Mouse (Mus musculus) cerebellum, adult 2 months (tissue): Measurements from ENCODE around the gene Galnt9. TPM values are rescaled to one million over a fixed set of nuclear protein-coding genes. Genes with fewer than 3 reads are reported as not detected.

Source experiments
- DNase-seq, 2 experiments: peaks; one replicate each; pipeline ENCODE4 v3.0.0; 2021
- H3K27ac ChIP-seq: fragments of 200-500 bp; 2 replicates; pipeline ENCODE4 v1.5.1; 2012; ENCODE audit warnings: low read length, control low read depth, inconsistent platforms; ENCODE audit not compliant: insufficient read depth
- H3K27me3 ChIP-seq: fragments of 200-500 bp; 2 replicates; pipeline ENCODE4 v1.6.1; 2012; ENCODE audit warnings: inconsistent platforms, mild to moderate bottlenecking, low read length, moderate library complexity; ENCODE audit not compliant: control insufficient read depth, insufficient read depth
- H3K4me1 ChIP-seq: fragments of 200-500 bp; 2 replicates; pipeline ENCODE4 v1.6.1; 2011; ENCODE audit warnings: low read length; ENCODE audit not compliant: control insufficient read depth, insufficient read depth
- H3K4me3 ChIP-seq: fragments of 200-500 bp; replicated peaks from 2 replicates; pipeline ENCODE3; 2011; ENCODE audit warnings: mild to moderate bottlenecking, low read depth, low read length, control low read depth; ENCODE audit not compliant: insufficient read depth
- CTCF ChIP-seq: fragments of 200-500 bp; IDR thresholded peaks from 2 replicates; pipeline ENCODE4 v1.5.1; 2011; ENCODE audit warnings: low read depth, mild to moderate bottlenecking, control low read depth, low read length, moderate library complexity, borderline replicate concordance; ENCODE audit not compliant: insufficient read depth
- POLR2A ChIP-seq: fragments of 200-500 bp; IDR thresholded peaks from 2 replicates; pipeline ENCODE4 v1.6.1; 2011; ENCODE audit warnings: low read length, control low read depth, borderline replicate concordance; ENCODE audit not compliant: insufficient read depth
- WGBS: fragments of 180-500 bp; shearing (Covaris S2); methylation state at CpG from one replicate; pipeline ENCODE4 v1.1.7; 2018; 5-methylcytosine and 5-hydroxymethylcytosine counted together
- polyA plus RNA-seq: library from polyadenylated mRNA; depleted of rRNA; stranded (reverse); fragments of >200 nt; gene quantifications from 2 replicates; pipeline ENCODE4 v1.2.3, GENCODE M21; 2012

Galnt9 gene
- polyA plus RNA-seq, 1 experiment: 102 TPM

DNA sequence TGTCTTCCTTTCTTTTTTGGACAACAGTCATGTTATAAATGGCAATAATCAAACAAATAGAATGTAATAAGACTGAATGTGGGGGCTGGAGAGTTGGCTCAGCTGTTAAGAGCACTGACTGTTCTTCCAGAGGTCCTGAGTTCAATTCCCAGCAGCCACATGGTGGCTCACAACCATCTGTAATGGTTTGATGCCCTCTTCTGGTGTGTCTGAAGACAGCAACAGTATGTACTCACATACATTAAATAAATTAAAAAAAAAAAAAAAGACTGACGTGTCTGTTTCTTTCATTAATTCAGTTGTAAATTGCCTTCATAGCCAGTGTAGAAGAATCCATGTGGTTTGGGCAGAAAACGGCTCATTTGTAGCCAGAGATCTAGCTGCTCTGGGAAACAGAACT, 80.2 kb downstream of the Galnt9 start:
- H3K27ac ChIP-seq: no peak overlapping the region
- TF ChIP-seq POLR2A (no peak), CTCF (no peak)
- 79% methylated on average over 2 of the region's 2 CpGs for WGBS

DNA sequence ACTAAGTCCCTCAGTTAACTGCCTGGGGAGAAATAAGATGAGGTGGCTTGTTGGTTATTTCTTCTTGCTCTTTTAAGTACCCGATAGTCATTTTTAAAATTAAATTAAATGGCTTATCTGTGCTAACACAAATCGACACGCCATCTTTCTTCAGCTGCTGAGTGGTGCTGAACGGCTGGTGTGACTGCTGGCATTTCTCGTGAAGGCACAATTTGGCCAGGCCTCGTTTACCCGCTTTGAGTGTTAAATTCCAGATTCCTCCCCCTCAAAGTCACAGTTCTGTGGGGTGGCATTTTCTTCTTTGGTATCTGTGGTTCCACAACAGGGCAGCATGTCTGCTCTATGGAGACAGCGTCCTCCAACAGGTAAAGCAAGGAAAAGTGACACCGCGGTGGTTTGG, 83.2 kb downstream of the Galnt9 start:
- Histone ChIP-seq H3K27ac (no peak overlapping the region), H3K27me3 (no peaks in the 10 kb centered on the region), H3K4me1 (peaks cover 6% of the 10 kb centered on the region), H3K4me3 (no peak overlapping the region)
- 63% methylated on average over 10 of the region's 10 CpGs for WGBS
- TF ChIP-seq POLR2A (no peak), CTCF (no peak)
- no peak for DNase-seq

More for the DNA sequence above, 80.2 kb downstream of the Galnt9 start:
- no peaks in the 10 kb centered on the region for H3K27me3 ChIP-seq
- H3K4me3 ChIP-seq: no peak overlapping the region
- H3K4me1 ChIP-seq: no peaks in the 10 kb centered on the region; the same call in none of the 2 replicates
- DNase-seq: no peak

DNA sequence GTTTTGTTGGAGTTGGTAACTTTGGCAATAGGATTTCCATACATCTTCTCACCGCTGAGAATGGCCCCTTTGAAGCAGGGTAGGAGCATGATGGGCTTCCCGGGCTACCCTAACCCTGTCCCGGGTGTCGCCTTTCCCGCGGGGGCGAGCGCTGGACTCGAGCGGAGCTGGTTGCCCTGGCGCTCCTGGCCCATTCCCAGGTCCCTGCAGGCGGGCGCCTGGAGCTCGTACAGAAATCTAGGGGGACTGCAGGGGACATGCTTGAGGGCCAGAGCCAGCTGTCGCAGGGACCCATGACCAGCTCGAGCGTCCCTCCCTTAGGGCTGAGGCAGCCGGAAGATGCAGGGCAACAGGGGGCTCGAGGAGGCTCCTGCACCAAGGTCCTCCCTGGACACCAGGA, 84.0 kb downstream of the Galnt9 start:
- no peak overlapping the region for H3K4me3 ChIP-seq
- no peaks in the 10 kb centered on the region for H3K27me3 ChIP-seq
- H3K27ac ChIP-seq: no peak overlapping the region
- TF ChIP-seq CTCF: no peak
- TF ChIP-seq POLR2A: no peak
- H3K4me1 ChIP-seq: peaks cover 6% of the 10 kb centered on the region
- DNase-seq: peak; percentile 40 to 41
- 2% methylated on average over 19 of the region's 19 CpGs for WGBS

DNA sequence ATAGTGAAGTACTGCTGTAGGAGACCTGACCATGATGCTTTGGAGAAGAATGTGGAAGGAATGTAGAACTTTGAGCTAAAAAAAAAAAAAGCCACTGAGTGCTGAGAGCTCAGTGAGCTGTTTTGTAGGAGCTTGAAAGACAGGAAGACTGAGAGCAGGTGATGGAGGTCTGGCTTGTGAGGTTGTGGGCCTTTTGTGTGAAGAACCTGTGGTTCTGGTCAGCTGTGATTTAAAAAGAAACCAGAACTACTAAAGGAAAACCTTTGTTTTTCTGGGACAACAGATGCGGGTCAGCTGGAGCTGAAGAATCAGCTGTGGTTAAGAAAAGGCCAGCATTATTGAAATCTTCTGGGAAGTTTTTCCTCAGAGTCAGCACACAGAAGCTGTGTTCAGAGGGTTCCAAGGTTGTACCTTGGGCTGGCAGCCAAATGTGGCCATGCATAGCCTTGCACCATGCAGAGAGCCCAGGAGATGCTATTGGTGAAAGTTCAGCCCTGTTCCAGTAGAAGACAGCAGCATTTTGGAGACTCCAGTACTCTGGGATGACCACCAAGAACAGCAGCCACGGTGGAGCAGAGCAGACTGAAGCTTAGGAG, 85.5 kb downstream of the Galnt9 start:
- Histone ChIP-seq H3K27ac (no peak overlapping the region), H3K4me1 (peaks cover 6% of the 10 kb centered on the region), H3K4me3 (no peak overlapping the region), H3K27me3 (no peaks in the 10 kb centered on the region)
- DNase-seq: peak in 1 of 2 experiments; percentile 48
- TF ChIP-seq CTCF (no peak), POLR2A (no peak)
- 51% methylated on average over 2 of the region's 2 CpGs for WGBS

DNA sequence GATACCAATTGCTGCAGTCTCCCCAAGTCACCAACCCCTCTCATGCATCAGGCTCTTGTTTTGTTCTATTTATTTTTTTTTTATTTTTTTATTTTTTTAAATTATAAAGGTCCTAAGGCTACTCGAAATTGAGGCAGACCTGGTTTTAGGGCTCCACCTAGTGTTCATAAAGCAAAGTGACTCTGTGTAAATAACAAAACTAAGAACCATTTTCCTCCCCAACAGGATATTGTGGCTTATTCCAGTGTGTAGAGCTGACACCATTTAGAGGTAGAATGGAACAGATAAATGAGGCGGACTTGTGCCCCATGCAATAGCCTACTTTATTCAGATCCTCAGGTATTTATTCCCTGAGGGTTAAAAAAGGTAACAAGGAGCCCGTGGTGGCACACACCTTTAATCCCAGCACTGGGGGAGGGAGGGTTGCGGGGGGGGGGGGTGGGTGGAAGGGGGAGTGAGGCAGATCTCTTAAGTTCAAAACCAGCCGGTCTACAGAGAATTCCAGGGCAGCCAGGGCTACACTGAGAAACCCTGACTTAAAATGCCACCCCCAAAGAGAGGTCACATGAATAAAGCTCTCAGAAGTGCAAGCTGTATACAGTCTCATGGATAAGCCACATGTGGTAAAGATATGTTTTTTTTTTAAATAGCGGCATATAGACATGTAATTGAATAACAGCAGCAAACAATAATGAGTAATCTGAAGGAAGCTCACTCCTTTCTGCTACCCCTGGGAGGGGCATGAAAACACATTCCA, 92.0 kb downstream of the Galnt9 start:
- Histone ChIP-seq H3K4me3 (no peak overlapping the region), H3K27ac (no peak overlapping the region), H3K4me1 (peaks cover 3% of the 10 kb centered on the region; the same call in 1 of the 2 replicates), H3K27me3 (no peaks in the 10 kb centered on the region)
- TF ChIP-seq CTCF (peak; percentile 48; the same call in 1 of the 2 replicates), POLR2A (no peak)
- DNase-seq: peak in 1 of 2 experiments; percentile 37
- 35% methylated on average over 6 of the region's 6 CpGs for WGBS

DNA sequence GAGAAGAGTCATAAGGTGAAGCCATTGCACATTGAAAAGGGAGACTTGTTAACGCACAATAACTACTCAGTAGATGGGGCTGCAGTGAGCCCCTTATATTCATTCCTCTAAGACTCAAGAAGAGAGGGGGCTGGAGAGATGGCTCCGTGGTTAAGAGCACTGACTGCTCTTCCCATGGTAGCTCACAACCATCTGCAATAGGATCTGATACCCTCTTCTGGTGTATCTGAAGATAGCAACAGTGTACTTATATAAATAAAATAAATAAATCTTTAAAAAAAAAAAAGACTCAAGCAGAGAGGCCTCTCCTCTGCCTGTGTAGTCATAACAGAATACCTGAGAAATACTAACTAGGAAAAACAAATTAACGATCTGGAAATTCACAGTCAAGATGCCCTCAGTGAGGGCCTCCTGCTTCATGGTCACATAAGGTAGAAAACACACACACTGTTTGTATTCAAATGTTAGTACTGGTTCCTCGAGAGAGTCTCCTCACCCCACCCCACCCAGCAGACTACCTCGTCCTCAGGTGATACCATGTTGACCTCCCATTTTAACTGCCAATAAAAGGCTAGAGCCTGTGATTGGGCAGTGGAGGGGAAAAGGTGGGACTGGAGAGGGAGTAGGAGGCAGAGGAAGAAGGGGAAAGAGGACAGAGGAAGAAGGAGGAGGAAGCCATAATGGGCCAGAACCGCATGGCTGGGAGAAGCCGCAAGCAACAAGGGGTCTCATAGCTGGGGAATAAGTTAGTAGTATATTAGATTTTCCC, 94.3 kb downstream of the Galnt9 start:
- TF ChIP-seq POLR2A (no peak), CTCF (no peak)
- WGBS: 88% methylated on average over 7 of the region's 7 CpGs
- no peaks in the 10 kb centered on the region; the same call in 1 of the 2 replicates for H3K27me3 ChIP-seq
- no peak for DNase-seq
- peaks cover 3% of the 10 kb centered on the region; the same call in 1 of the 2 replicates for H3K4me1 ChIP-seq
- no peak overlapping the region for H3K4me3 ChIP-seq
- H3K27ac ChIP-seq: no peak overlapping the region

DNA sequence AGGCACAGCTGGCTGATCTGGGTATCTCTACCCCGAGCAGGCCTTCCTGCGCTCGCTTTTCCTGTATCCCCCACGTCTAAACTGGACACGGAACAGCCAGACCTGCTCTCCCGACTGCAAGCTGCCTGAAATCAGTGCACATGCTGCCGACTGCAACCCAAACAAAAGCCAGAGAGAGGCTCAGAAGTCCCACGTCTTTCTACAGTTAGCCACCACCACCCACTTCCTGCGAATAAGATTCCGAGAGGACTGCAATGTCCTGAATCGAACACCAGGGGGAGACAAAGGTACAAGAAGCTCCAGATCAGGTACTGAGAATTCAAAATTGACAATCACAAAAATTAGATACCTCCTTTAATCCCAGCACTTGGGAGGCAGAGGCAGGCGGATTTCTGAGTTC, 95.3 kb downstream of the Galnt9 start:
- WGBS: 27% methylated on average over 12 of the region's 12 CpGs
- Histone ChIP-seq H3K27me3 (no peaks in the 10 kb centered on the region; the same call in 1 of the 2 replicates), H3K4me3 (no peak overlapping the region), H3K27ac (no peak overlapping the region), H3K4me1 (peaks cover 3% of the 10 kb centered on the region; the same call in 1 of the 2 replicates)
- TF ChIP-seq POLR2A: no peak
- peak; percentile 67; the same call in 1 of the 2 replicates for TF ChIP-seq CTCF
- peak; percentile 57 to 74 for DNase-seq

DNA sequence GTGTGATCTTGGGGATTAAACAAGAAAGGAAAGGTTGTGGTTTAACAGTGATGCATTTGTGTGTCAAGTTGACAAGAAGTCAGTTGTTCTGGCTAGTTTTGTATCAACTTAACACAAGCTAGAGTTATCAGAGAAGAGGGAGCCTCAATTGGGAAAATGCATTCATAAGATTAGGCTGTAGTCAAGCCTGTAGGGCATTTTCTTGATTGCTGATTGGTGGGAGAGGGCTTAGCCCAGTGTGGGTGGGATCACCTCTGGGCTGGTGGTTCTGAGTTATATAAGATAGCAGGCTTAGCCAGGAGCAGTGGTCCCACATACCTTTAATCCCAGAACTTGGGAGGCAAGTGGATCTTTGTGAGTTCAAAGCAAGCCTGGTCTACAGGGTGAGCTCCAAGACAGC, 102.2 kb downstream of the Galnt9 start:
- TF ChIP-seq POLR2A: no peak
- no peak for TF ChIP-seq CTCF
- Histone ChIP-seq H3K27me3 (no peaks in the 10 kb centered on the region; the same call in 1 of the 2 replicates), H3K4me3 (no peak overlapping the region), H3K27ac (no peak overlapping the region), H3K4me1 (no peaks in the 10 kb centered on the region)
- no peak for DNase-seq
